Mouse (Mus musculus) thymus, adult 2 months (tissue): ENCODE measurements at regions not wholly inside any gene's neighbourhood (a gene's known extent, or its start where the extent isn't known, plus 50 kb on each side); places are given as distances from the start of the nearest gene placed in this dataset.

Source experiments
- CTCF ChIP-seq: fragments of 200-500 bp; IDR thresholded peaks from 2 replicates; pipeline ENCODE4 v1.5.1; 2012; ENCODE audit warnings: mild to moderate bottlenecking, control low read depth, low read length, moderate library complexity, borderline replicate concordance; ENCODE audit not compliant: control insufficient read depth, poor library complexity, insufficient read depth; ENCODE audit errors: extremely low read depth
- POLR2A ChIP-seq: fragments of 200-500 bp; IDR thresholded peaks from 2 replicates; pipeline ENCODE4 v1.6.1; 2012; ENCODE audit warnings: mild to moderate bottlenecking, low read length, control low read depth, moderate library complexity; ENCODE audit not compliant: control insufficient read depth, poor library complexity, insufficient read depth; ENCODE audit errors: extremely low read depth

- TF ChIP-seq CTCF: no peak
- TF ChIP-seq POLR2A: no peak
Observed at GRCm38 (mm10) chr9:52225646-52226045, 57.3 kb upstream of the Zc3h12c start.
